Mouse (Mus musculus) CH12.LX (cell line): Measurements from ENCODE around the gene Car15. TPM values are rescaled to one million over a fixed set of nuclear protein-coding genes. Genes with fewer than 3 reads are reported as not detected.

Experiments used
- DNase-seq: peaks from one replicate; pipeline ENCODE4 v3.0.0-alpha.2; 2013; ENCODE audit errors: extremely low read depth
- H3K27ac ChIP-seq: 2 replicates; pipeline ENCODE4 v1.5.1; 2012; ENCODE audit warnings: low read depth, mild to moderate bottlenecking, control low read depth, moderate library complexity; ENCODE audit not compliant: insufficient read depth
- H3K27me3 ChIP-seq: replicated peaks from 2 replicates; pipeline ENCODE3; 2012; ENCODE audit warnings: inconsistent platforms
- H3K36me3 ChIP-seq, 2 experiments: replicated peaks in 1 of 2; 2 replicates each; pipeline versions ENCODE3 to v1.6.1; 2012; ENCODE audit warnings: inconsistent platforms in 1 of 2, low read length in 1 of 2, mild to moderate bottlenecking in 1 of 2, mixed read lengths in 1 of 2, moderate library complexity in 1 of 2; ENCODE audit not compliant: control insufficient read depth in 1 of 2, insufficient read depth in 1 of 2
- H3K4me1 ChIP-seq, 2 experiments: 2 replicates each; pipeline ENCODE4 v1.6.1; 2012; ENCODE audit warnings: inconsistent platforms in 1 of 2, moderate library complexity in 1 of 2; ENCODE audit not compliant: insufficient read depth in 2 of 2, control insufficient read depth in 1 of 2
- H3K4me2 ChIP-seq: 2 replicates; pipeline ENCODE4 v1.6.1; 2012; ENCODE audit warnings: low read depth, mild to moderate bottlenecking, control low read depth; ENCODE audit not compliant: poor library complexity, insufficient read depth, severe bottlenecking
- H3K4me3 ChIP-seq, 3 experiments: fragments of 150-350 bp in 1 of 3; sonication (generic) in 1 of 3; replicated peaks in 1 of 3; 2 replicates each; pipeline versions ENCODE3 to v1.5.1; 2011 to 2012; ENCODE audit warnings: low read depth in 2 of 3, low read length in 2 of 3, mild to moderate bottlenecking in 2 of 3, moderate library complexity in 2 of 3, control low read depth in 1 of 3, improper control_type of control experiment in 1 of 3, inconsistent platforms in 1 of 3, mixed read lengths in 1 of 3; ENCODE audit not compliant: poor library complexity in 1 of 3
- H3K79me2 ChIP-seq: replicated peaks from 2 replicates; pipeline ENCODE4 v1.6.1; 2012; ENCODE audit warnings: mild to moderate bottlenecking, moderate library complexity; ENCODE audit not compliant: control insufficient read depth, poor library complexity, insufficient read depth, severe bottlenecking; ENCODE audit errors: extremely low read depth
- H3K9ac ChIP-seq: 2 replicates; pipeline ENCODE4 v1.6.1; 2012; ENCODE audit warnings: low read depth, mild to moderate bottlenecking, control low read depth, moderate library complexity; ENCODE audit not compliant: insufficient read depth
- H3K9me3 ChIP-seq: replicated peaks from 2 replicates; pipeline ENCODE3; 2012; ENCODE audit warnings: low read length, inconsistent platforms, mixed read lengths
- BHLHE40 ChIP-seq: IDR thresholded peaks from 2 replicates; pipeline ENCODE4 v1.6.1; 2011; ENCODE audit warnings: mild to moderate bottlenecking, low read depth, low read length, improper control_type of control experiment
- CTCF ChIP-seq, 2 experiments: IDR thresholded peaks in 1 of 2; conservative IDR thresholded peaks in 1 of 2; 2 replicates each; pipeline ENCODE4 v1.5.1; 2011 to 2012; ENCODE audit warnings: low read depth in 2 of 2, low read length in 2 of 2, improper control_type of control experiment in 1 of 2, inconsistent platforms in 1 of 2, mild to moderate bottlenecking in 1 of 2, moderate library complexity in 1 of 2
- EP300 ChIP-seq: IDR thresholded peaks from 2 replicates; pipeline ENCODE4 v1.6.1; 2011; ENCODE audit warnings: low read length, improper control_type of control experiment
- JUN ChIP-seq: IDR thresholded peaks from 2 replicates; pipeline ENCODE4 v1.6.1; 2011; ENCODE audit warnings: low read depth, mild to moderate bottlenecking, low read length, improper control_type of control experiment, moderate library complexity; ENCODE audit not compliant: insufficient read depth
- JUND ChIP-seq: conservative IDR thresholded peaks from 2 replicates; pipeline ENCODE4 v1.6.1; 2011; ENCODE audit warnings: low read depth, low read length, improper control_type of control experiment
- KAT2A ChIP-seq: IDR thresholded peaks from 2 replicates; pipeline ENCODE4 v1.6.1; 2012; ENCODE audit warnings: low read length, improper control_type of control experiment, inconsistent platforms; ENCODE audit not compliant: insufficient replicate concordance
- MXI1 ChIP-seq: IDR thresholded peaks from 2 replicates; pipeline ENCODE4 v1.6.1; 2011; ENCODE audit warnings: mild to moderate bottlenecking, low read depth, low read length, improper control_type of control experiment
- MYC ChIP-seq: IDR thresholded peaks from 2 replicates; pipeline ENCODE4 v1.6.1; 2011; ENCODE audit warnings: low read depth, mild to moderate bottlenecking, improper control_type of control experiment, low read length
- NRF1 ChIP-seq: IDR thresholded peaks from 2 replicates; pipeline ENCODE4 v1.6.1; 2014; ENCODE audit warnings: low read depth, mild to moderate bottlenecking, inconsistent platforms, low read length, improper control_type of control experiment, moderate library complexity
- POLR2AphosphoS2 ChIP-seq: IDR thresholded peaks from 2 replicates; pipeline ENCODE4 v1.6.1; 2011; ENCODE audit warnings: low read depth, low read length, improper control_type of control experiment
- RAD21 ChIP-seq: IDR thresholded peaks from 2 replicates; pipeline ENCODE4 v1.6.1; 2011; ENCODE audit warnings: low read depth, mild to moderate bottlenecking, low read length, improper control_type of control experiment, moderate library complexity
- RCOR1 ChIP-seq: conservative IDR thresholded peaks from 2 replicates; pipeline ENCODE4 v1.6.1; 2012; ENCODE audit warnings: low read depth, mild to moderate bottlenecking, inconsistent platforms, low read length, improper control_type of control experiment
- SIN3A ChIP-seq: IDR thresholded peaks from 2 replicates; pipeline ENCODE4 v1.6.1; 2012; ENCODE audit warnings: low read length, improper control_type of control experiment, inconsistent platforms
- SMC3 ChIP-seq: IDR thresholded peaks from 2 replicates; pipeline ENCODE4 v1.6.1; 2011; ENCODE audit warnings: low read depth, low read length, improper control_type of control experiment
- UBTF ChIP-seq: IDR thresholded peaks from 2 replicates; pipeline ENCODE4 v1.6.1; 2012; ENCODE audit warnings: low read depth, mild to moderate bottlenecking, inconsistent platforms, low read length, improper control_type of control experiment, moderate library complexity
- USF2 ChIP-seq: conservative IDR thresholded peaks from 2 replicates; pipeline ENCODE4 v1.6.1; 2011; ENCODE audit warnings: low read depth, low read length, improper control_type of control experiment
- ZMIZ1 ChIP-seq: IDR thresholded peaks from 2 replicates; pipeline ENCODE4 v1.6.1; 2012; ENCODE audit warnings: low read depth, mild to moderate bottlenecking, inconsistent platforms, low read length, improper control_type of control experiment
- ZNF384 ChIP-seq: IDR thresholded peaks from 2 replicates; pipeline ENCODE4 v1.6.1; 2012; ENCODE audit warnings: low read depth, low read length, improper control_type of control experiment, inconsistent platforms
- dilution Hi-C: fragments of 300-500 bp; cut with MboI; formaldehyde crosslinking; loops from 2 replicates; pipeline ENCODE4 v1.14.3; 2020; ENCODE audit warnings: low sequenced_read_pairs; ENCODE audit not compliant: extremely low pct_unique_long_range_greater_than_20kb, extremely low pct_ligation_motif_present
- in situ Hi-C: fragments of 300-500 bp; cut with MboI; formaldehyde crosslinking; loops from 3 replicates; pipeline ENCODE4 v1.14.3; 2019; ENCODE audit warnings: low sequenced_read_pairs, low pct_ligation_motif_present, low pct_unique_long_range_greater_than_20kb, mixed read lengths
- polyA plus RNA-seq: library from polyadenylated mRNA; unstranded; fragments of >175 nt; gene quantifications from 2 replicates; pipeline ENCODE4 v1.2.1, GENCODE M21; 2012; ENCODE audit warnings: low read depth; ENCODE audit not compliant: insufficient read length
- total RNA-seq, 2 experiments: library from RNA; depleted of rRNA; stranded (reverse); fragments of 300-350 nt in 1 of 2; fragments of >200 nt in 1 of 2; gene quantifications; 2 replicates each; pipeline ENCODE4 v1.2.3; 2012 to 2014

Car15 gene
- total and polyA plus RNA-seq, 3 experiments: 1.5 to 3.9 (median 1.6) TPM

- H3K9ac ChIP-seq: no peak overlapping the region
- H3K4me3 ChIP-seq: no peak overlapping the region
- H3K4me2 ChIP-seq: no peak overlapping the region
- in situ Hi-C loops (no loop called here), dilution Hi-C loops (no loop called here)
- no peak for DNase-seq
- peaks cover 30% of the 10 kb centered on the region for H3K27me3 ChIP-seq
- H3K4me1 ChIP-seq: peaks cover 9% of the 10 kb centered on the region in 2 experiments
- H3K36me3 ChIP-seq: no peaks in the 10 kb centered on the region
- H3K79me2 ChIP-seq: no peaks in the 10 kb centered on the region
- H3K27ac ChIP-seq: no peak overlapping the region
- H3K9me3 ChIP-seq: peaks cover 8% of the 10 kb centered on the region
- TF ChIP-seq USF2: no peak
- TF ChIP-seq UBTF: no peak
- no peak for TF ChIP-seq CTCF (conservative IDR thresholded peaks at IDR 0.05 in 1 of 2, IDR thresholded peaks at IDR 0.05 in 1 of 2; ENCODE audit: low read depth in 2 of 2, low read length in 2 of 2)
- TF ChIP-seq EP300: no peak
- no peak for TF ChIP-seq JUND
- TF ChIP-seq ZNF384: no peak
Observed at GRCm38 (mm10) chr16:17794047-17794446, 44.1 kb downstream of the Car15 start.

GRCm38 (mm10) chr16:17792728-17793127 is 45.4 kb downstream of the Car15 start:
- Histone ChIP-seq H3K4me3 (no peak overlapping the region), H3K79me2 (no peaks in the 10 kb centered on the region), H3K9ac (no peak overlapping the region), H3K27me3 (peaks cover 22% of the 10 kb centered on the region), H3K4me2 (no peak overlapping the region), H3K36me3 (no peaks in the 10 kb centered on the region), H3K4me1 (peaks cover 9% of the 10 kb centered on the region in 2 experiments), H3K9me3 (peaks cover 3% of the 10 kb centered on the region), H3K27ac (no peak overlapping the region)
- in situ Hi-C loops: no loop called here
- no peak for DNase-seq
- TF ChIP-seq SIN3A (no peak), JUN (no peak), BHLHE40 (no peak), MXI1 (no peak), NRF1 (no peak), RCOR1 (no peak)
- dilution Hi-C loops: no loop called here

- TF ChIP-seq SMC3 (peak; percentile 76), KAT2A (no peak), CTCF (conservative IDR thresholded peaks at IDR 0.05 in 1 of 2, IDR thresholded peaks at IDR 0.05 in 1 of 2; ENCODE audit: low read depth in 2 of 2, low read length in 2 of 2) (peak; percentile 48 to 85), ZMIZ1 (no peak), MYC (no peak), RAD21 (peak; percentile 79), BHLHE40 (0 out of 2 replicates have a peak, but pooled peaks have one; percentile 23), POLR2AphosphoS2 (no peak)
Observed at GRCm38 (mm10) chr16:17785337-17785736, 52.8 kb downstream of the Car15 start.

More at GRCm38 (mm10) chr16:17785337-17785736, 52.8 kb downstream of the Car15 start:
- Histone ChIP-seq H3K27ac (no peak overlapping the region), H3K9me3 (no peaks in the 10 kb centered on the region), H3K27me3 (peaks cover 9% of the 10 kb centered on the region), H3K36me3 (no peaks in the 10 kb centered on the region), H3K79me2 (no peaks in the 10 kb centered on the region), H3K4me1 (peaks cover 0 to 9% of the 10 kb centered on the region in 2 experiments; a peak in 1 of 4 replicates), H3K9ac (no peak overlapping the region), H3K4me3 (no peak overlapping the region), H3K4me2 (no peak overlapping the region)
- dilution Hi-C loops: no loop called here
- DNase-seq: peak; percentile 17
- in situ Hi-C loops: no loop called here
